Mouse (Mus musculus): ENCODE measurements at regions not wholly inside any gene's neighbourhood (a gene's known extent, or its start where the extent isn't known, plus 50 kb on each side); places are given as distances from the start of the nearest gene placed in this dataset.

GRCm38 (mm10) chr11:20988871-20989270, 102.2 kb upstream of the Peli1 start:
- Histone ChIP-seq H3K27me3 (no peaks in the 10 kb centered on the region), H3K4me2 (replicated peaks) (no peak overlapping the region), H3K4me1 (0 out of 2 replicates have a peak, but pooled peaks cover 3% of the 10 kb centered on the region), H3K9me3 (no peaks in the 10 kb centered on the region), H3K9ac (no peak overlapping the region), H3K36me3 (no peaks in the 10 kb centered on the region), H3K4me3 (no peak overlapping the region), H3K27ac (no peak overlapping the region)
- ATAC-seq (ENCODE audit: low FRiP score, low read depth) = no peak
- WGBS = 81% methylated on average over 3 of the region's 3 CpGs

GRCm38 (mm10) chr11:20993580-20993979, 97.5 kb upstream of the Peli1 start:
- H3K9me3 ChIP-seq = no peaks in the 10 kb centered on the region
- no peaks in the 10 kb centered on the region for H3K36me3 ChIP-seq
- no peak overlapping the region for H3K9ac ChIP-seq
- no peak for ATAC-seq (ENCODE audit: low FRiP score, low read depth)
- H3K4me1 ChIP-seq = no peaks in the 10 kb centered on the region
- 90% methylated on average over 4 of the region's 4 CpGs for WGBS
- H3K4me3 ChIP-seq = no peak overlapping the region
- H3K27me3 ChIP-seq = no peaks in the 10 kb centered on the region
- no peak overlapping the region for H3K27ac ChIP-seq
- H3K4me2 ChIP-seq (replicated peaks) = no peak overlapping the region

- Histone ChIP-seq H3K4me2 (replicated peaks) (no peak overlapping the region), H3K36me3 (no peaks in the 10 kb centered on the region), H3K27me3 (no peaks in the 10 kb centered on the region), H3K27ac (no peak overlapping the region), H3K9me3 (no peaks in the 10 kb centered on the region), H3K4me3 (no peak overlapping the region), H3K4me1 (no peaks in the 10 kb centered on the region), H3K9ac (no peak overlapping the region)
- no peak for ATAC-seq (ENCODE audit: low FRiP score, low read depth)
- WGBS = 91% methylated on average over 3 of the region's 3 CpGs
These were observed 89.7 kb upstream of the Peli1 start for GRCm38 (mm10) chr11:21001400-21001799.

GRCm38 (mm10) chr11:21007222-21007621, 83.9 kb upstream of the Peli1 start:
- no peak for ATAC-seq (ENCODE audit: low FRiP score, low read depth)
- WGBS = 93% methylated on average over 5 of the region's 5 CpGs

GRCm38 (mm10) chr11:21009505-21009904, 81.6 kb upstream of the Peli1 start:
- 70% methylated on average over 3 of the region's 3 CpGs for WGBS
- Histone ChIP-seq H3K27ac (no peak overlapping the region), H3K4me2 (replicated peaks) (no peak overlapping the region), H3K9me3 (no peaks in the 10 kb centered on the region), H3K4me1 (no peaks in the 10 kb centered on the region), H3K4me3 (no peak overlapping the region), H3K9ac (no peak overlapping the region), H3K36me3 (no peaks in the 10 kb centered on the region), H3K27me3 (no peaks in the 10 kb centered on the region)
- ATAC-seq (ENCODE audit: low FRiP score, low read depth) = no peak

More at GRCm38 (mm10) chr11:21007222-21007621, 83.9 kb upstream of the Peli1 start:
- Histone ChIP-seq H3K27me3 (no peaks in the 10 kb centered on the region), H3K9ac (no peak overlapping the region), H3K4me2 (replicated peaks) (no peak overlapping the region), H3K27ac (no peak overlapping the region), H3K9me3 (no peaks in the 10 kb centered on the region), H3K4me1 (no peaks in the 10 kb centered on the region), H3K36me3 (no peaks in the 10 kb centered on the region), H3K4me3 (no peak overlapping the region)

- Histone ChIP-seq H3K27me3 (no peaks in the 10 kb centered on the region), H3K9ac (no peak overlapping the region), H3K4me1 (no peaks in the 10 kb centered on the region), H3K9me3 (no peaks in the 10 kb centered on the region), H3K4me2 (replicated peaks) (no peak overlapping the region), H3K4me3 (no peak overlapping the region), H3K36me3 (no peaks in the 10 kb centered on the region), H3K27ac (no peak overlapping the region)
- ATAC-seq (ENCODE audit: low FRiP score, low read depth) = no peak
- 58% methylated on average over 7 of the region's 7 CpGs for WGBS
These were observed 80.2 kb upstream of the Peli1 start for GRCm38 (mm10) chr11:21010867-21011266.

- H3K4me2 ChIP-seq (replicated peaks) = no peak overlapping the region
- no peak overlapping the region for H3K27ac ChIP-seq
These were observed 76.8 kb upstream of the Peli1 start for GRCm38 (mm10) chr11:21014250-21014649.

GRCm38 (mm10) chr11:21015536-21015935, 75.6 kb upstream of the Peli1 start:
- no peak for ATAC-seq (ENCODE audit: low FRiP score, low read depth)
- Histone ChIP-seq H3K4me1 (peaks cover 2% of the 10 kb centered on the region; the same call in 1 of the 2 replicates), H3K27me3 (no peaks in the 10 kb centered on the region), H3K4me2 (replicated peaks) (no peak overlapping the region), H3K4me3 (no peak overlapping the region), H3K9ac (no peak overlapping the region), H3K36me3 (no peaks in the 10 kb centered on the region), H3K27ac (no peak overlapping the region), H3K9me3 (no peaks in the 10 kb centered on the region)
- WGBS = 82% methylated on average over 3 of the region's 3 CpGs

More at GRCm38 (mm10) chr11:21014250-21014649, 76.8 kb upstream of the Peli1 start:
- Histone ChIP-seq H3K9me3 (no peaks in the 10 kb centered on the region), H3K4me3 (no peak overlapping the region), H3K27me3 (no peaks in the 10 kb centered on the region), H3K4me1 (peaks cover 2% of the 10 kb centered on the region; the same call in 1 of the 2 replicates), H3K9ac (no peak overlapping the region), H3K36me3 (no peaks in the 10 kb centered on the region)
- 57% methylated on average over 3 of the region's 3 CpGs for WGBS
- ATAC-seq (ENCODE audit: low FRiP score, low read depth) = no peak

GRCm38 (mm10) chr11:21016133-21016746, 74.9 kb upstream of the Peli1 start:
- Histone ChIP-seq H3K27ac (no peak overlapping the region), H3K9ac (no peak overlapping the region), H3K9me3 (no peaks in the 10 kb centered on the region), H3K4me2 (replicated peaks) (no peak overlapping the region), H3K4me3 (no peak overlapping the region), H3K4me1 (peaks cover 2% of the 10 kb centered on the region; the same call in 1 of the 2 replicates), H3K36me3 (no peaks in the 10 kb centered on the region), H3K27me3 (no peaks in the 10 kb centered on the region)
- ATAC-seq (ENCODE audit: low FRiP score, low read depth) = no peak
- WGBS = 51% methylated on average over 4 of the region's 4 CpGs

GRCm38 (mm10) chr11:21016791-21017329, 74.2 kb upstream of the Peli1 start:
- no peak overlapping the region for H3K4me3 ChIP-seq
- no peak overlapping the region for H3K4me2 ChIP-seq (replicated peaks)
- H3K9ac ChIP-seq = no peak overlapping the region
- no peaks in the 10 kb centered on the region for H3K36me3 ChIP-seq
- H3K4me1 ChIP-seq = peaks cover 2% of the 10 kb centered on the region; the same call in 1 of the 2 replicates
- H3K9me3 ChIP-seq = no peaks in the 10 kb centered on the region
- H3K27me3 ChIP-seq = no peaks in the 10 kb centered on the region
- H3K27ac ChIP-seq = no peak overlapping the region
- WGBS = 55% methylated on average over 6 of the region's 6 CpGs
- ATAC-seq (ENCODE audit: low FRiP score, low read depth) = no peak

GRCm38 (mm10) chr11:21019829-21020228, 71.3 kb upstream of the Peli1 start:
- peaks cover 2% of the 10 kb centered on the region; the same call in 1 of the 2 replicates for H3K4me1 ChIP-seq
- ATAC-seq (ENCODE audit: low FRiP score, low read depth) = no peak
- WGBS = 75% methylated on average over 2 of the region's 2 CpGs

GRCm38 (mm10) chr11:21024111-21024510, 67.0 kb upstream of the Peli1 start:
- Histone ChIP-seq H3K27me3 (no peaks in the 10 kb centered on the region), H3K4me3 (no peak overlapping the region), H3K4me2 (replicated peaks) (no peak overlapping the region), H3K4me1 (no peaks in the 10 kb centered on the region), H3K9me3 (no peaks in the 10 kb centered on the region), H3K27ac (no peak overlapping the region), H3K9ac (no peak overlapping the region), H3K36me3 (no peaks in the 10 kb centered on the region)
- 89% methylated on average over 4 of the region's 4 CpGs for WGBS
- no peak for ATAC-seq (ENCODE audit: low FRiP score, low read depth)

More at GRCm38 (mm10) chr11:21019829-21020228, 71.3 kb upstream of the Peli1 start:
- no peak overlapping the region for H3K27ac ChIP-seq
- H3K4me3 ChIP-seq = no peak overlapping the region
- no peaks in the 10 kb centered on the region for H3K27me3 ChIP-seq
- H3K36me3 ChIP-seq = no peaks in the 10 kb centered on the region
- no peak overlapping the region for H3K4me2 ChIP-seq (replicated peaks)
- no peak overlapping the region for H3K9ac ChIP-seq
- H3K9me3 ChIP-seq = no peaks in the 10 kb centered on the region

- no peaks in the 10 kb centered on the region for H3K36me3 ChIP-seq
- no peak overlapping the region for H3K4me3 ChIP-seq
- WGBS = 59% methylated on average over 2 of the region's 2 CpGs
These were observed 66.6 kb upstream of the Peli1 start for GRCm38 (mm10) chr11:21024521-21024920.

More at GRCm38 (mm10) chr11:21024521-21024920, 66.6 kb upstream of the Peli1 start:
- Histone ChIP-seq H3K27me3 (no peaks in the 10 kb centered on the region), H3K4me1 (no peaks in the 10 kb centered on the region), H3K4me2 (replicated peaks) (no peak overlapping the region), H3K9me3 (no peaks in the 10 kb centered on the region), H3K27ac (no peak overlapping the region), H3K9ac (no peak overlapping the region)
- ATAC-seq (ENCODE audit: low FRiP score, low read depth) = no peak

All from limb, embryonic 13.5 days (tissue).